Mouse (Mus musculus) bone marrow macrophage, adult 2 months (primary cell): Measurements from ENCODE around the gene Arhgef12.

ENCODE experiments used
- CTCF ChIP-seq: IDR thresholded peaks from 2 replicates; pipeline ENCODE4 v1.5.1; 2012; ENCODE audit warnings: low read depth, mild to moderate bottlenecking, low read length, moderate library complexity
- POLR2A ChIP-seq: IDR thresholded peaks from 2 replicates; pipeline ENCODE4 v1.6.1; 2012; ENCODE audit warnings: mild to moderate bottlenecking, low read depth, low read length, borderline replicate concordance

DNA sequence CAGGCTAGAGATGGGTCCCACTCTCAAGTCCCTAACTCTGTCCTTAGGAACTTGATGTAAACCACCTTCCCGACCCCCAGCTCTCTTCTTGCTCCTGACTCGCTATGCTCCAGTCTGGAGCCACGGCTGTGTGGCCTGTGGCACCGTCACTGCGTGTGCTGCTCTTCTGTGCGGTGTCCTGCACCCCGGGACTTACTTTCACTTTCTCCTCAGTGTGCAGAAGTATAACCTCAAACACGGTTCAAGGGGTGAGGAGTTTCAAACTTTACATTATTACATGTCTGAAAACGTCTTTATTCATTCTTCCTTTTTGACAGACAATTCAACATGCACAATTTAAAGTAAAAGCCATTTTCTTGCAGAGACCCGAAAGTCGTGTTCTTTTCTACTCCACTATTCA is 111.7 kb downstream of the Arhgef12 start:
- no peak for TF ChIP-seq POLR2A
- TF ChIP-seq CTCF = no peak
